Mouse (Mus musculus) gastrocnemius, postnatal 10 days (tissue): ENCODE measurements around the gene Mob1b. TPM values are rescaled to one million over a fixed set of nuclear protein-coding genes. Genes with fewer than 3 reads are reported as not detected.

Experiments used
- DNase-seq: peaks from one replicate; pipeline ENCODE4 v3.0.0; 2021; ENCODE audit warnings: mixed read lengths
- long read RNA-seq, 2 experiments: library from polyadenylated mRNA; stranded (forward); transcript quantifications; one replicate each; pipeline ENCODE4 v2.0.0; 2021
- total RNA-seq, 2 experiments: library from RNA; stranded (reverse); gene quantifications; 2 replicates each; pipeline ENCODE4 v1.2.3; 2021

The Mob1b gene
- total RNA-seq: 10 to 100 TPM; 32.1 to 33.3 TPM
- long read RNA-seq, experiment 1, full-length matches to known transcripts: 23 of 28 reads
- long read RNA-seq, experiment 1, partial matches to known transcripts: 0 of 28 reads
- long read RNA-seq, experiment 1, other reads (novel, unspliced or antisense): 5 of 28 reads
- long read RNA-seq, experiment 2, transcript Mob1b-201 (6 exons, 2,705 nt): major isoform, 18 of 24 reads
- long read RNA-seq, experiment 2, partial matches to known transcripts: 0 of 24 reads
- long read RNA-seq, experiment 2, other reads (novel, unspliced or antisense): 6 of 24 reads

DNA sequence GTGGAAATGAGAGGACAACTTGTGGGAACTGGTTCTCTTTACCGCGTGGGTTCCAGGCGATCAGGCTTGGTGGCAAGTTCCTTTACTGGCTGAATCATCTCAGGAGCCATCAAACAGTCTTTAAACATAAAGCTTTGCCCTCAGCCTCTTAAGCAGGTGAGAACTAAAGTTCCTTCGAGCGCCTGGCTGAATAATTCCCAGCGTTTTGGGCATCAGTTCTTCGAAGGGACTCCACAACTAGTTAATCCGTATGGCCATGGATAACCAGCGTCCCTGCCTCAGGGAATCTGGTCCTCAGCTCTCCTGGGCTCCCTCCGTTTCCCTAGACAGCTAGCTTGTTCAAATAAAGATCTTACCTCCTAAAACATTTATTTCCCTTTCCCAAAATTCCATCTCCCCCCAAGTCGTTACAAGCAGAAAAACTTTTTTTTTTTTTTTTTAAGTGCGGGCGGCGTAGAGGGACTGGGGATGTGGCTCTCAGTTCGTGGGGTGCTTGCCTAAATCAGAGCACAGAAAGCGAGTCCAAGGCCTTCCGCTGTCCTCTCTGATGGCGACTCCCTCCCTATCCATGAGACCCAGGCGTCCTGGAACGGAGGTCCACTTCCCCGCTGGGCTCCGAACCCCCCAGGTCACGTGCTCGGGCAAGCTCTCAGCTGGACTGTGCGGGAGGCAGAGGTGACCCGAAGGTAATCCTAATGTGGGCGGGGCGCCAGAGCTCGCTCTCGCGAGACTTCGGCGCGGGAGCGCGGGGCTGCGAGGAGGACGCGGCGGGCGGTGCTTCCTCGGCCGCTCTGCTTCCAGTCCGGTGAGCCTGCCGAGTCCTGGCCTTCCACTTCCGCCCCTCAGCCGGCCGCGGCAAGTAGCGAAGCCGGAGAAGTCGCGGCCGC is at the start of gene Mob1b:
Mob1b (plus strand) TSS at position 740 of the 887 bp plus-strand sequence.
- peak; percentile 100 for DNase-seq

DNA sequence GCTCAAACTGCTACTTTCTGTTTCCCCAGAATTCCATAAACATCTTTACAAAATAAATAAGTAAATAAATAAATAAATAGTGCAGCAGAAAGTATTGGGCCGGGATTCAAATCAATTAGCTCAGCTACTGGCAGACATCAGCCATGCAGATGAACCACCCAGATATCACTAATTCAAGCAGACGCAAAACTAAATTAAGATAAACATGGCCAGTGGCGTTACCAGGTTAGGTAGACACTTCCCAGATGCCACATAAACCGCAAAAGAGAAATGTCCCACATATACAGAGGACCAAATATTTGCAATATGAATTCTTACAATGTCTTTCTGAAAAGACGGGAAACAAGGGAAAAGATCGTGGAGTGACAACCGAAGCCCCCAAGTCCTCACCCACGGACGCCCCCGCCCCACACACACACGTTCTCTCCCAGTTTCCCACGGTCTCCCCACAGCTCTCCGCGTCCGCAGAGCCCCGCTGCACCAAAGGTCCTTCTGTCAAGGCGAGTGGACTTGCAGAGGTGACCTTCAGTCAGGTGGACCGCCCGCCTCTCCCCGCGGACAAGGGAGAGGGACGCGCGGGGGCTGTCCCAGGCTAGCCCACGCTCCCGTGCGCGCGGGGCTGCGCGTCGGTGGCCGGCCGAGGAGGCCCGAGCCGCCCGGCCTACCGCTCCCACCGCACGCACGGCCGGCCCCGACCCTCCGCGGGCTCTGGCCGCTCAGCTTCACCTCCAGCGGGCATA is 45.8 kb upstream of the Mob1b start:
- peak; percentile 39 for DNase-seq

DNA sequence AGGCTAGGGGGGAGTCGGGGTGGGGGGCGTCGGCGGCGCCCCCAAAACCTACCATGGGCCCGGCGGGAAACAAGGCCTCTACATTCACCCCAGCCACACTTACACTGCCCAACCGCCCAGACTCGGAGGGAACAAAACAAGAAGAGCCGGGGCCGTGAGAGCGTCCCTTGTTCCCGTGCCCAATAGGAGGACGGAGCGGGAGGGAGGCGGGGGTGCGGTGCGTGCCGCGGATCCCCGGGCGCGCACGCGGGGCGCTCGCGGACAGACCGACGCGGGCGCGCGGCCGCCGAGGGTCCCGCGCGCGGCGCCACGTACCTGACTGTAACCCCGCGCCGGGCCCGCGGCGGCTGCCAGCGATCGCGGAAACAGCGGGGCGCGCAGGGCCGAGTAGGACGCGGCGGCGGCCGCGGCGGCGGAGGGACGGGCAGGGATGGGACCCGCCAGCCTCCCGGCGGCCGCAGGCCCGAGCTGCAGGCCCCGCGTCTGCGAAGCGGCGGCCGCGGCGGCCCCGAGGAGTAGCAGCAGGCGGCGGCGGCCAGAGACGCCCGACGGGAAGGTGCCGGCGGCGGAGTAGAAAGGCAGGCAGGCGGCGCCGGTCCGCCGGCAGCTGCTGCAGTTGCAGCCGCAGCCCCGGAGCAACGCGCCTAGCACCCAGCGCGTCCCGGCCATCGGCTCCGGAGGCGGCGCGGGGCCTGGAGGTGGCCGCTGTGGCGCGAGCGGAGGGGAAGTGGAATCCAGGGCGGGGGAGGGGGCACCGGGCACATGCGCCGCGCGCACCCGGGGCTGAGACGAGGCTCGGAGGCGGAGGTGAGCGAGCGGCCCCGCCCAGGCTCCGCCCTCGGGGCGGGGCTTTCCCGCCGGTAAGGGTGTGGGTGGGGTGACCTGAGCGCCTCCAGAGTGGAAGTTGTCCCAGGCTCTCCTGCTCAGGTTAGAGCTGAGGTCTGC is 44.9 kb upstream of the Mob1b start, which contains the start of gene Grsf1:
Grsf1 (minus strand) TSS at position 729 of the 945 bp plus-strand sequence.
- peak; percentile 88 for DNase-seq

DNA sequence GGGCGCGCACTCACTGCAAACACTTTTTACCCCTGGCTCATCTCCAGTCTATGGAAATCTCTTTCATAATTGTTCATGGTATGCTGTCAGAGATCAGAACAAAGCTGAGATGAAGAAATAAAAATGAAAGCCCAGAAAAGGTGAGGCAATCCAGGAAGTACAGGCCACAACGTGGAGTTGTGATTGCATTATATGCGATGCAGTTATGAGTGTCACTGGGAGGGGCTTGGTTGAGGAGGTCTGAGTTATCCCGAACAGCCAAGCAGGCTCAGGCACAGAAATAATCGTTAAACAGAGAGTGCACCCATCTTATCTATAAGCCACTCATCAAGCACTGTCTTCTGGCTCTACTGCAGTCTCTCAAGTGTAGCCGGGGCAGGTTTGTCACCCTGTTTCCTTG is 41.7 kb upstream of the Mob1b start:
- no peak for DNase-seq

DNA sequence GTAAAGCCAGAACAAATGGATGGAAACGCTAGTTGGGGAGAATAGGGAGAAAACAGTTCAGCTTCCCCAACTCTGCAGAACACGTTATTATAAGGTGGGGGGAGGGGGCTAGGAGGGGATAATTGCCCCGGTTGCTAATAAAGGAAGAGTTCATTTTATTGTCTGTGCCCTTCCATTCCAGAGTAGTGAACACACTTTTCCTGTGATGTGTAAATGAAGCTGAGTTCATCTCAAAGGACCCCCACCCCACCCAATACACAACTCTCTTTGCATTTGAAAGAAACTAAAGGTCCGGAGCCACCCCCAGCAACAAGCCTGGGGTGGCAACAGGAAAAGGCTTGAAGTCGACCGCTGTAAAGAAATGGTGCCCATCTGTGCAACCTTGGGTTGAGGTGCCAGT is 41.3 kb upstream of the Mob1b start:
- DNase-seq: no peak

DNA sequence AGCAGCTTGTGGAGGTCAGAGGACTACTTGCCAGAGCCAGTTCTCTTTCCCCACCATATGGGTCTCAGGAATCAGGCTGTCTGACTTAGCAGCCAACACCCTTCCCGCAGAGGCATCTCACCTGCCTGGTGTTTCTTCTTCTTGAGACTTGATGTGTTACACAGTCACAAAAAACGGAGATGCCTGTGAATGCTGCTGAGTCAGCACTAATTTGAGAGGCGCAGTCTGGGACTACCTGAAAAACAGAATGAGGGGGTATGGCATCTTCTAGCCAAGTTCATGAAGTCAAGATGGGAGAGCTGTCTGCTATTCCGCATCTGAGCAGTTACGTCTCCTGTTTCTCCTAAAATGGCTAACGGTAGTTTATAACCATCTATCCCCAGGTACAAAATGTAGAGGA is 40.1 kb upstream of the Mob1b start:
- DNase-seq: no peak

DNA sequence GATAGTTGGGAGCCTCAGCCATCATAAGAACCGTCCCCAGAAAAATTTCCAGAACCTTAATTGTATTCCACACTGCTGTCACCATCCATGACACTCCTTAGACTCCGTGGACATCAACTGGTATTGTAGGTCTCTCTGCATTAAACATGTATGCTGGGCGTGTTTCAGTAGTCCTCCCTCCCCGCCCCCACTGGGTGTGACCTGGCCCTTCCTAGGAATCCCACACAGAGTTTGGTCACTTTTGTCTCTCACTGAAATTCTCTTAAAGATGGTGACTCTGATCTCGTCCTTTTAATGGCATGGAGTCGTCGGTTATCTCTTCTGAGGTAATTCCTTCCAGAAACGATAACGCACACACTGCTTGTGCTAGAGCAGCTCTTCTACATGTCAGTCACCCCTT is 36.9 kb upstream of the Mob1b start:
- no peak for DNase-seq

DNA sequence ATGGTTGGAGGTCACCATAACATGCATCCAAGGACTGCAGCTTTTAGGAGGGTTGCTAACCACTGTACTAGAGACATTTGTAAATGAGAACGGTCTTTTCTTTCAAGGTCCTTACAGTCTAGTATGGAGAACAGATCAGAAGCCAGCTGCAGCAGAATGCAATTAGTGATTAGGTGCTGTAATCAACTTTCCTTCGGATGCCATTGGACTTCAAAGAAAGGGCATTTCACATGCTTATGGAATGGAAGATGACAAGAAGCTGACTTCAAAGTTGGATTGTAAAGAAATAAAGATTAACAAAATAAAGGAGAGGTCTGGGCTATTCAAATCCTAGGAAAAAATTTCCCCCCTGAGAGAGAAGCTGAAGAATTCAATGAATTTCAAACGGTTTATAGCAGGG is 36.4 kb upstream of the Mob1b start:
- no peak for DNase-seq

DNA sequence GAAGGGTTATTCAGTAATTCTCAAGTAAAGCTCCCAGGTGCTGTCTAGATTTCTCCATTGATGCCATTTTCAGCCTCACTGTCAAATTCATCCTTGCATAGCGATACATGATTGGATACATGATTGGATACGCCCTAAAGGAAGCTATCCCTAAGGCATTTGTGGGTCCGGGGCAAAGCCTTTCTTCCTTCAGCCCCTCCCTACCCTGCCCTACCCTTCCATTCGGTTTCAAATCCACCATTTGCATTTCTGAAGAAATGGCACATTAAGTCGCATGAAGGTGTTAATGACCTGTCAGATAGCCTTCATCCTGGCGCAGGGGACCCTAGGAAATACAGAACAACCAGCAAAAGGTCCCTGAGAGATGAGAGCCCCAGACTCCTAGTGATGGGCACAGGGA is 35.3 kb upstream of the Mob1b start:
- DNase-seq: no peak

DNA sequence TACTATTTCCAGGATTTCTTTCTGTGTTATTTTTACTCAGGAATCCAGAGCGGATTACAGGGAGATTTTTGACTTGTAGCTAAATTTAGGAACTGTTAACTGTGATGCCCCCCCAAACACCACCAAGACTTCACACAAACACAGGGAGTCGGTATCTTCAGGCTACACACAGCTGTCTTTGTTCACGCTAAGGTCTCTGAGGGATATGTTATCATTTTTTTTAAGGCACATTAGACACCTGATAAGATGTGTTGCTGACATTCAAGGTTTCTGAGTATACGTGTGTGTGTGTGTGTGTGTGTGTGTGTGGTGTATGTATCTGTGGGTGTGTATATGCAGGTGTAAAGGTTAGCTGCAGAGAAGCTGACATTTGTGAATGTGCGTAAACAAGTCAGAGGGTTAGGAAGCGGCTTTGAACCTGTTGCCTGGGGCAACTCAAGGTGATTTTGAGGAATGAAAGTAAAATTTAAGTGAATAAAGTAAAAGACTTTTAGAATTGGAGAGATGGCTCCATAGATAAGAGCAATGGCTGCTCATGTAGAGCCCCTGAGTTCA is 34.8 kb upstream of the Mob1b start:
- DNase-seq: no peak

DNA sequence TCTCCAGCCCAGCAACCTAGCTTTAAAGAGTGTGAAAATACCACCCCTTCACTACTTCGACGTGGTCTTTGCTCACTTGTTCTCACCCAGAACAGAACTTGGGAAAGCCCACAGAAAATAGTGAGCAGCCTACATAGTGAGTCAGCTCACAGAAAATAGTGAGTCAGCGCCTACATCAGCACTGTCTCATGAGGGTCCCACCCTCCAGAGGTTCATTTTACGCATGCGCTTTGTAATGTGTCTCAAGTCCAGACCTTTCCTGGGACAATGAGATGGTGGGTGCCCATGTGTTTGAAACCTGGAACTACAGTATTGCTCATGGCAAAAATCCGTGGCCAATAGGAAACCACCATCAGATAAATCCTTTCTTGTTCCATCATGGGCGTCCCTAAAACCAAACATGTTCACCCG is 32.7 kb upstream of the Mob1b start:
- DNase-seq: no peak

DNA sequence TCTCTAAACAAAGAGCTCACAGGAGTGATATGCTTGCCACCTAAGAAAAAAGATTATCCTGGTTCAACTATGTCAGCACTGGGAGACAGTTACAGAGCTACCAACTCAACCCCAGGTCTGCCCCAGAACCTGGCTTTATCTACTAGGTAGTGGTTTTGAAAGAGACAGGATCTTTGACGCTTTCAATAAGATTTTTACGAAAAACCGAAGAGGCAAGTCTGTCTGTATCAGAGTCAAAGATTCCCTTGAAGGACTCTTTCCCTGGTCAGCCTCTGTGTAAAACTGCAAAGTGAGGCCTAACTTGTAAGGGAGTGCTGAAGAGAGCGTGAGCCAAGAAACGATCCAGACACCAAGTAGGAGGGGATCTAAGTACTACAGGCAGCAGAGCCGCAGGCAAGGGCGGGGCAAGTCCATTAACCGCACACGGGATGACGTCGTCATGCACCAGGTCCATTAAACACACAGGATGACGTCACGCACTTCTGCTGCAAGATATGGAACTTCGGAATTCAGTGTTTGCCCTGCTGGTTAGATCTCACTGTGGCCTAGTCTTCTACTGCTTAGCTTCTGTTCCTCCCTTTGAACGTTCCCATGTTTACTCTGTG is 32.0 kb upstream of the Mob1b start:
- DNase-seq: no peak

DNA sequence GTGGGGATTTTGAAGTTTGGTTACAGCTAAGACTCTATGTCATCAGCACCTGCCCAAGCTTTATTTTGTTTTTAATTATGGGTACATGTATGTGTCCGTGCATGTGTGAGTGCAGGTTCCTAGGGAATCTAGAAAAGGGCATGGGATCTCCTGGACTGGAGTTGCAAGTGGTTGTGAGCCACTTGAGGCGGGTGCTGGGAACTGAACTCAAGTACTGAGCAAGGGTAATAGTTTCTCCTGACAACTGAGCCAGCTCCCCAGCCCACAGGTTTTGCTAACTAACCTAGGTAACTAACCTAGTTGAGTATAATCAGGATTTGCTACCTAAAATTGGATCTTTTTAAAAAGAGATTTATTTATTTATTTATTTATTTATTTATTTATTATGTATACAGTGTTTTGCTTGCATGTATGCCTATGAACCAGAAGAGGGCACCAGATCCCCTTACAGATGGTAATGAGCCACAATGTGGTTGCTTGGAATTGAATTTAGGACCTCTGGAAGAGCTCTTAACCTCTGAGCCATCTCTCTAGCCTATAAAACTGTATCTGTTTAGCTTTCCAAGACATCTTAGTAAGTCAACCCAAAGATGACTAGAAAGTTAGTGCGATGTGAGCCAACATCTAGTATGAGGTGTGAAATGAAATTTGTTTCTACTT is 31.2 kb upstream of the Mob1b start:
- no peak for DNase-seq

DNA sequence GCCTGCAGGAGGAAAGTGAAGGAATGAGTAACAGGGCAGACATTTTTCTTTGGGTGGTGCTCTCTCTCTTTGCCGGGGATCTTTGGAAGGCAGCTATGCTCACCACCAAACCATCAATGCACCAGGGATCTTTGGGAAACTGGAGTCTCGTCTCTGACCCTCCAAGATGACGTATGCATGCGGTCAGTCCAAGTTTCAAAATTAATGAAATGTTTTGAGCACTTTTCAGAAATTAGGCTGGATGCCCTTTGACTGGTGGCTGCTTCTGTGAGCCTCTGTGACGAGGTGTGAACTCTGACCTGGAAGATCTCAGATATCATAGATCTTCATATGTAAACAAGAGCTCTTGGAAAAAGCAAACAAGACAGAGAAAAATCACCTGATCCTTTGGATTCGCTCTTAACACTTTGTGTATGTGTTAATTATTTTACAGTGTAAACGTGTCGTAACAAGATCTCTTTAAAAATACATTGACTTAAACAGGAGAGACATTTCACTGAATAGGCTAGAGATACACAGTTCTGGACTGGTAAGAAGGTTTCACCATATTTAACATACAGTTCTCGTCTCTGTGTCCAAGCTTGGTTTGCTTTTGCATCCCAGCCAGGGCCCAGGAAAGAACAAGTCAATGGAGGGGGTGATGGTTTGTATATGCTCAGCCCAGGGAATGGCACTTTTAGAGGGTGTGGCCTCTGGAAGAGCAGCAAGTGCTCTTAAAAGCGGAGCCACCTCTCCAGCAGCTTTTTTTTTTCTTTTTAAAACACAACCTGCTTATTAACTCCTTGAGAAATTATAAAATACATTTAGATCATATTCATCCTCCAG is 29.8 kb upstream of the Mob1b start:
- DNase-seq: no peak

DNA sequence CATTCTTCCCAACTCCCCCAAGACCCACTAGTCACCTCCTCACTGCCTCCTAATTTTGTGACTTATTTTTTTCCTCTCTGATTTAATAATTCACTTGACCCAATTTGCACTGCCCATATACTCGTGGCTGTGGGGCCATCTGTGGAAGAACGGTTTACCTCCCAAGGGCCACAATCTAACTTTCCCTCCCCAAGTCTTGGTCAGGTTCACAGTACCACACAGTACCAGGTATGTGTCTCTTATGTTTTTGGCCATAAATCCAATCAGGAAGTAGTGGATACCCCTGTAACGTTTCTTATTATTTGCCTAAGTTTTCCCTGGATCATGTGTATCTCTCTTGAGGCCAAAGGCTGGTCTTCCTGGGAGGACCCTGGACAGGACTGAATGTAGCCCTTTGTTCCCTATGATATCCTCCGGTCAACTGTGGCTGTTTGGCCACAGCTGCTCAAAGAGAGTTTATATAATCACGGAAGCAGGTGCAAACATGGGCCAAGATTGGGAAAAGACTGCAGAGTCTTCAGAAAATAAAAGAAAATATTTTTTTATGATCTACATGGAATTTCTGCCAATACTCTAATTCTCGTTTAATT is 29.1 kb upstream of the Mob1b start:
- DNase-seq: no peak

DNA sequence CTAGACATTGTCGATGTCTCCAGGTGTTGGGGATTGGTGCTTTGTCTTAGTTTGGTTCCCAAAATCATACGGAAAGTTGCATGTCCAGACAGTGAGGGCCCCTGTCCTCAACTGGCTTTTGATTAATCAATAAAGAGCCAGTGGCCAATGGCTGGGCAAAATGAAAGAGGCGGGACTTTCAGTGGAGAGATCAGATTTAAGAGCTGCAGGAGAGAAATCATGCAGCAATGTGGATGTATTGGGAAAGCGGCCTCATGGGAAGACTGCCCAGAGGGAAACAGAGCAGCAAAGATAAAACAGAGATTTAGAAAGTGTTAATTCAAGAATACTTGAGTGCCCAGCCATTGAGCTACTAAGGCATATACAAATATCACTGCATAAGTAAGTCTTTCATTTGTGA is 28.1 kb upstream of the Mob1b start:
- DNase-seq: no peak

DNA sequence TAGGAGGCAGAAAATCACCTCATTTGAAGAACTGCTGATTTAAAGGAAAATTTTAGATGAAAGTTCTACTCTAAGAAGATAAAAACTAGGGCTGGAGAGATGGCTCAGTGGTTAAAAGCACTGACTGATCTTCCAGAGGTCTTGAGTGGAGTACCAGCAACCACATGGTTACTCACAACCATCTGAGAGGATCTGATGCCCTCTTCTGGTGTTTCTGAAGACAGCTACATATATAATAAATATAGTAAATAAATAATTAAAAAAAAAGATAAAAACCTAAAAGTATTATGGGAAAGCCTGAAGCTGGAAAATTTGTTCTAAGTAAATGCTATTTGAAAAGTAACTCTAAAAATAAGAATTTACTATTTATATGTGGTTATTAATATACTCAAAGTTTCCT is 27.6 kb upstream of the Mob1b start:
- no peak for DNase-seq

DNA sequence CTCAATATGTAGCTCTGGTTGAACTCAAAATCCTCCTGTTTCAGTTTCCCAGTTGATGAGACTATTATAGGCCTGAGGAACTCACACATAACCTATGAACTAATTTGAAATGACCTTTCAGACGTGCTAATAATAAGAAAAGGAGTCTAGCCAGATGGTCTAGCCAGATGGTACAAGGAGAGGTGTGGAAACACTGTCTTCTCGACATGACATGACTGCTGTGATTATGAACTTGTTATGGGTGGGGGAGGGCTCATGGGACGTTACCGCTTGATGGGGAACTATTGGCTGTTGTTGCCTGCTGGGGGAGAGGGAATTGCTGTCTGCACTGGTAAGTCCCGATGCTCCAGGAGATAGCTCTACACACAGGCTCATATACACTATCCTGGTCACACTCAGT is 23.4 kb upstream of the Mob1b start:
- no peak for DNase-seq
